Mouse (Mus musculus) liver, embryonic 16.5 days (tissue): ENCODE data around the gene Psapl1. TPM values are rescaled to one million over a fixed set of nuclear protein-coding genes. Genes with fewer than 3 reads are reported as not detected.

Experiments used
- ATAC-seq: fragments of 200-750 bp; cut with Nextera tagmentation; 2 replicates; pipeline ENCODE4 v1.8.0; 2017; ENCODE audit warnings: low read depth, mild to moderate bottlenecking, moderate number of reproducible peaks, moderate library complexity
- H3K27ac ChIP-seq: fragments of 300-500 bp; sonication (generic); 2 replicates; pipeline ENCODE4 v1.5.1; 2014; ENCODE audit warnings: mild to moderate bottlenecking, low read length
- H3K27me3 ChIP-seq: fragments of 300-500 bp; sonication (generic); 2 replicates; pipeline ENCODE4 v1.6.1; 2014; ENCODE audit warnings: low read depth, low read length, mixed read lengths; ENCODE audit not compliant: control insufficient read depth, insufficient read depth
- H3K36me3 ChIP-seq: fragments of 300-500 bp; sonication (generic); 2 replicates; pipeline ENCODE4 v1.6.1; 2014; ENCODE audit warnings: mild to moderate bottlenecking; ENCODE audit not compliant: control insufficient read depth, insufficient read depth
- H3K4me1 ChIP-seq: fragments of 300-500 bp; sonication (generic); 2 replicates; pipeline ENCODE4 v1.6.1; 2014; ENCODE audit warnings: low read depth, low read length, mixed read lengths; ENCODE audit not compliant: control insufficient read depth
- H3K4me2 ChIP-seq: fragments of 300-500 bp; sonication (generic); 2 replicates; pipeline ENCODE4 v1.6.1; 2014; ENCODE audit warnings: low read depth, low read length, mixed read lengths
- H3K4me3 ChIP-seq: fragments of 300-500 bp; sonication (generic); 2 replicates; pipeline ENCODE4 v1.5.1; 2014; ENCODE audit warnings: low read depth, mild to moderate bottlenecking, low read length
- H3K9ac ChIP-seq: fragments of 300-500 bp; sonication (generic); 2 replicates; pipeline ENCODE4 v1.6.1; 2014; ENCODE audit warnings: low read depth, low read length
- H3K9me3 ChIP-seq: fragments of 300-500 bp; sonication (generic); replicated peaks from 2 replicates; pipeline ENCODE4 v1.6.1; 2016; ENCODE audit warnings: low read length; ENCODE audit not compliant: control insufficient read depth
- WGBS: fragments of 180-500 bp; shearing (Covaris S2); extraction: QIAGEN DNeasy Blood & Tissue Kit; methylation state at CpG from one replicate; pipeline ENCODE4 v1.1.7; 2014; ENCODE audit not compliant: insufficient replicate concordance; 5-methylcytosine and 5-hydroxymethylcytosine counted together
- polyA plus RNA-seq: library from polyadenylated mRNA; unstranded; fragments of >200 nt; fragmentation: Nextera tagmentation; extraction: Ambion mirVana; gene quantifications from 2 replicates; pipeline ENCODE4 v1.2.1, GENCODE M21; 2015

The Psapl1 gene
- polyA plus RNA-seq, 1 experiment from 2014 or later, result not detected

GRCm38 (mm10) chr5:36194631-36195030 is 9.2 kb upstream of the Psapl1 start:
- no peak overlapping the region for H3K27ac ChIP-seq
- no peak for ATAC-seq
- no peaks in the 10 kb centered on the region for H3K27me3 ChIP-seq
- no peak overlapping the region for H3K4me2 ChIP-seq
- no peaks in the 10 kb centered on the region for H3K36me3 ChIP-seq
- H3K4me3 ChIP-seq, result no peak overlapping the region
- H3K9ac ChIP-seq, result no peak overlapping the region
- no peaks in the 10 kb centered on the region for H3K4me1 ChIP-seq
- WGBS, result 43% methylated on average over 4 of the region's 4 CpGs
- no peaks in the 10 kb centered on the region for H3K9me3 ChIP-seq

GRCm38 (mm10) chr5:36195436-36195835 is 8.4 kb upstream of the Psapl1 start:
- 41% methylated on average over 4 of the region's 4 CpGs for WGBS
- Histone ChIP-seq H3K27ac (no peak overlapping the region), H3K27me3 (no peaks in the 10 kb centered on the region)

GRCm38 (mm10) chr5:36199519-36199918 is 4.3 kb upstream of the Psapl1 start:
- Histone ChIP-seq H3K27ac (no peak overlapping the region), H3K9ac (no peak overlapping the region), H3K9me3 (no peaks in the 10 kb centered on the region), H3K4me3 (no peak overlapping the region), H3K27me3 (no peaks in the 10 kb centered on the region), H3K4me2 (no peak overlapping the region), H3K36me3 (no peaks in the 10 kb centered on the region), H3K4me1 (no peaks in the 10 kb centered on the region)
- WGBS, result 71% methylated on average over 1 of the region's 1 CpGs
- no peak for ATAC-seq

More at GRCm38 (mm10) chr5:36195436-36195835, 8.4 kb upstream of the Psapl1 start:
- no peaks in the 10 kb centered on the region for H3K9me3 ChIP-seq
- H3K4me3 ChIP-seq, result no peak overlapping the region
- no peak for ATAC-seq
- H3K4me1 ChIP-seq, result no peaks in the 10 kb centered on the region
- H3K4me2 ChIP-seq, result no peak overlapping the region
- H3K9ac ChIP-seq, result no peak overlapping the region
- H3K36me3 ChIP-seq, result no peaks in the 10 kb centered on the region

GRCm38 (mm10) chr5:36202781-36203180 is 1.0 kb upstream of the Psapl1 start:
- Histone ChIP-seq H3K27ac (no peak overlapping the region), H3K9ac (no peak overlapping the region), H3K4me2 (no peak overlapping the region), H3K27me3 (no peaks in the 10 kb centered on the region), H3K36me3 (no peaks in the 10 kb centered on the region), H3K9me3 (no peaks in the 10 kb centered on the region), H3K4me3 (no peak overlapping the region), H3K4me1 (no peaks in the 10 kb centered on the region)
- ATAC-seq, result no peak
- 57% methylated on average over 5 of the region's 5 CpGs for WGBS

- ATAC-seq, result no peak
- WGBS, result 56% methylated on average over 5 of the region's 5 CpGs
- no peak overlapping the region for H3K9ac ChIP-seq
- H3K4me2 ChIP-seq, result no peak overlapping the region
- H3K36me3 ChIP-seq, result no peaks in the 10 kb centered on the region
- no peaks in the 10 kb centered on the region for H3K4me1 ChIP-seq
- H3K27ac ChIP-seq, result no peak overlapping the region
- H3K9me3 ChIP-seq, result no peaks in the 10 kb centered on the region
- no peaks in the 10 kb centered on the region for H3K27me3 ChIP-seq
- no peak overlapping the region for H3K4me3 ChIP-seq
Observed at GRCm38 (mm10) chr5:36203421-36203820, 400 bp upstream of the Psapl1 start.

GRCm38 (mm10) chr5:36205397-36205796 is 1.6 kb downstream of the Psapl1 start:
- Histone ChIP-seq H3K27ac (no peak overlapping the region), H3K4me1 (no peaks in the 10 kb centered on the region), H3K4me3 (no peak overlapping the region), H3K9me3 (no peaks in the 10 kb centered on the region), H3K36me3 (no peaks in the 10 kb centered on the region), H3K4me2 (no peak overlapping the region), H3K27me3 (no peaks in the 10 kb centered on the region), H3K9ac (no peak overlapping the region)
- ATAC-seq, result no peak
- 60% methylated on average over 11 of the region's 11 CpGs for WGBS

- Histone ChIP-seq H3K27me3 (no peaks in the 10 kb centered on the region), H3K9ac (no peak overlapping the region), H3K4me1 (no peaks in the 10 kb centered on the region), H3K4me3 (no peak overlapping the region), H3K36me3 (no peaks in the 10 kb centered on the region), H3K27ac (no peak overlapping the region), H3K4me2 (no peak overlapping the region), H3K9me3 (no peaks in the 10 kb centered on the region)
- ATAC-seq, result no peak
- 54% methylated on average over 3 of the region's 3 CpGs for WGBS
Observed at GRCm38 (mm10) chr5:36208803-36209202, 5.0 kb downstream of the Psapl1 start.

- no peak for ATAC-seq
- H3K4me1 ChIP-seq, result no peaks in the 10 kb centered on the region
- no peak overlapping the region for H3K9ac ChIP-seq
- 63% methylated on average over 10 of the region's 10 CpGs for WGBS
- H3K27ac ChIP-seq, result no peak overlapping the region
- no peak overlapping the region for H3K4me3 ChIP-seq
- no peak overlapping the region for H3K4me2 ChIP-seq
- no peaks in the 10 kb centered on the region for H3K27me3 ChIP-seq
- no peaks in the 10 kb centered on the region for H3K9me3 ChIP-seq
- no peaks in the 10 kb centered on the region for H3K36me3 ChIP-seq
Observed at GRCm38 (mm10) chr5:36213310-36213709, 9.5 kb downstream of the Psapl1 start.

GRCm38 (mm10) chr5:36220105-36220504 is 16.3 kb downstream of the Psapl1 start:
- no peaks in the 10 kb centered on the region for H3K27me3 ChIP-seq
- H3K9me3 ChIP-seq, result no peaks in the 10 kb centered on the region
- H3K4me3 ChIP-seq, result no peak overlapping the region
- no peak overlapping the region for H3K27ac ChIP-seq
- WGBS, result 71% methylated on average over 4 of the region's 4 CpGs
- H3K4me2 ChIP-seq, result no peak overlapping the region
- ATAC-seq, result no peak
- H3K4me1 ChIP-seq, result no peaks in the 10 kb centered on the region
- H3K9ac ChIP-seq, result no peak overlapping the region
- H3K36me3 ChIP-seq, result no peaks in the 10 kb centered on the region
